Mouse (Mus musculus) left cerebral cortex, adult 2 months (tissue): ENCODE measurements at regions not wholly inside any gene's neighbourhood (a gene's known extent, or its start where the extent isn't known, plus 50 kb on each side); places are given as distances from the start of the nearest gene placed in this dataset.

ENCODE experiments used
- DNase-seq, 2 experiments: peaks; one replicate each; pipeline ENCODE4 v3.0.0; 2021 to 2022; ENCODE audit warnings: low spot score in 2 of 2, mixed read lengths in 1 of 2; ENCODE audit errors: extremely low spot score in 1 of 2
- H3K27ac ChIP-seq: fragments of 200-600 bp; 2 replicates; pipeline ENCODE4 v1.8.1; 2022
- H3K4me3 ChIP-seq: fragments of 200-600 bp; 2 replicates; pipeline ENCODE4 v1.8.1; 2022
- CTCF ChIP-seq: fragments of 200-600 bp; IDR thresholded peaks from 2 replicates; pipeline ENCODE4 v1.8.1; 2022; ENCODE audit warnings: antibody characterized with exemption, mild to moderate bottlenecking, moderate library complexity
- intact Hi-C: fragments of 180-260 bp; cut with DNase I; formaldehyde crosslinking; loops from one replicate; pipeline ENCODE4 v1.15.1; 2025

GRCm38 (mm10) chr12:96235996-96236525 is 544.0 kb downstream of the Flrt2 start:
- DNase-seq = no peak
- Histone ChIP-seq H3K27ac (no peak overlapping the region), H3K4me3 (no peak overlapping the region)
- intact Hi-C loops = no loop called here
- no peak for TF ChIP-seq CTCF

- DNase-seq = no peak
- TF ChIP-seq CTCF = no peak
- Histone ChIP-seq H3K4me3 (no peak overlapping the region), H3K27ac (no peak overlapping the region)
- intact Hi-C loops = no loop called here
Observed at GRCm38 (mm10) chr12:96239642-96240041, 547.6 kb downstream of the Flrt2 start.

GRCm38 (mm10) chr12:96261978-96262377 is 570.0 kb downstream of the Flrt2 start:
- no peak overlapping the region for H3K4me3 ChIP-seq
- intact Hi-C loops = no loop called here
- DNase-seq = no peak
- H3K27ac ChIP-seq = no peak overlapping the region
- no peak for TF ChIP-seq CTCF

- TF ChIP-seq CTCF = no peak
- no peak overlapping the region for H3K4me3 ChIP-seq
- no peak overlapping the region for H3K27ac ChIP-seq
- intact Hi-C loops = no loop called here
- DNase-seq = no peak
Observed at GRCm38 (mm10) chr12:96275894-96276293, 583.9 kb downstream of the Flrt2 start.

- peak; percentile 10 to 26 for DNase-seq
- intact Hi-C loops = loop anchor here (5.0 kb wide), 1 partner anchor 614 kb away; no protein-coding TSS in a partner anchor
- TF ChIP-seq CTCF = peak; percentile 66
- Histone ChIP-seq H3K27ac (no peak overlapping the region), H3K4me3 (no peak overlapping the region)
Observed at GRCm38 (mm10) chr12:96311137-96311536, 619.1 kb downstream of the Flrt2 start.

- intact Hi-C loops = no loop called here
- no peak for TF ChIP-seq CTCF
- H3K4me3 ChIP-seq = no peak overlapping the region
Observed at GRCm38 (mm10) chr12:96323061-96323786, 631.2 kb downstream of the Flrt2 start.

GRCm38 (mm10) chr12:96351143-96351542 is 659.1 kb downstream of the Flrt2 start:
- Histone ChIP-seq H3K27ac (no peak overlapping the region), H3K4me3 (no peak overlapping the region)
- no peak for DNase-seq
- intact Hi-C loops = no loop called here
- no peak for TF ChIP-seq CTCF

More at GRCm38 (mm10) chr12:96323061-96323786, 631.2 kb downstream of the Flrt2 start:
- H3K27ac ChIP-seq = no peak overlapping the region
- no peak for DNase-seq

- no peak overlapping the region for H3K27ac ChIP-seq
- no peak for DNase-seq
- no peak for TF ChIP-seq CTCF
- no peak overlapping the region for H3K4me3 ChIP-seq
- intact Hi-C loops = no loop called here
Observed at GRCm38 (mm10) chr12:96378924-96379323, 686.9 kb downstream of the Flrt2 start.

GRCm38 (mm10) chr12:96419104-96419503 is 727.1 kb downstream of the Flrt2 start:
- TF ChIP-seq CTCF = no peak
- no peak overlapping the region for H3K27ac ChIP-seq
- intact Hi-C loops = no loop called here
- no peak for DNase-seq
- H3K4me3 ChIP-seq = no peak overlapping the region

- intact Hi-C loops = no loop called here
- H3K27ac ChIP-seq = no peak overlapping the region
- H3K4me3 ChIP-seq = no peak overlapping the region
- no peak for DNase-seq
- no peak for TF ChIP-seq CTCF
Observed at GRCm38 (mm10) chr12:96419567-96419966, 727.5 kb downstream of the Flrt2 start.

- H3K4me3 ChIP-seq = no peak overlapping the region
- intact Hi-C loops = no loop called here
- DNase-seq = no peak
- no peak for TF ChIP-seq CTCF
- no peak overlapping the region for H3K27ac ChIP-seq
Observed at GRCm38 (mm10) chr12:96427589-96427988, 735.6 kb downstream of the Flrt2 start.

GRCm38 (mm10) chr12:96442546-96442945 is 750.5 kb downstream of the Flrt2 start:
- DNase-seq = no peak
- no peak overlapping the region for H3K4me3 ChIP-seq
- no peak for TF ChIP-seq CTCF
- H3K27ac ChIP-seq = no peak overlapping the region
- intact Hi-C loops = no loop called here

GRCm38 (mm10) chr12:96453374-96453773 is 761.3 kb downstream of the Flrt2 start:
- DNase-seq = no peak
- intact Hi-C loops = no loop called here
- no peak overlapping the region for H3K4me3 ChIP-seq
- no peak overlapping the region for H3K27ac ChIP-seq
- TF ChIP-seq CTCF = no peak
